Mouse (Mus musculus) liver, postnatal 0 days (tissue): Measurements from ENCODE around the gene Dnah2.

Experiments used
- CTCF ChIP-seq: sonication (generic); IDR thresholded peaks from 2 replicates; pipeline ENCODE4 v1.5.1; 2016; ENCODE audit warnings: antibody characterized with exemption, low read depth
- EP300 ChIP-seq: IDR thresholded peaks from 2 replicates; pipeline ENCODE4 v1.6.1; 2016; ENCODE audit warnings: antibody characterized with exemption, low read depth, mild to moderate bottlenecking

- TF ChIP-seq CTCF (no peak), EP300 (no peak)
Measured at GRCm38 (mm10) chr11:69457006-69457579, 91.8 kb downstream of the Dnah2 start.
